Mouse (Mus musculus) MEL (cell line): ENCODE measurements at regions not wholly inside any gene's neighbourhood (a gene's known extent, or its start where the extent isn't known, plus 50 kb on each side); places are given as distances from the start of the nearest gene placed in this dataset.

Experiments used
- CTCF ChIP-seq, 3 experiments: IDR thresholded peaks in 2 of 3; conservative IDR thresholded peaks in 1 of 3; 2 replicates each; pipeline ENCODE4 v1.5.1; 2011 to 2012; ENCODE audit warnings: low read length in 3 of 3, low read depth in 2 of 3, mild to moderate bottlenecking in 2 of 3, improper control_type of control experiment in 1 of 3, inconsistent platforms in 1 of 3, mixed read lengths in 1 of 3, moderate library complexity in 1 of 3; ENCODE audit not compliant: control insufficient read depth in 1 of 3, insufficient read depth in 1 of 3, poor library complexity in 1 of 3, severe bottlenecking in 1 of 3
- MAX ChIP-seq: IDR thresholded peaks from 2 replicates; pipeline ENCODE4 v1.6.1; 2011; ENCODE audit warnings: low read length, improper control_type of control experiment
- MYC ChIP-seq: IDR thresholded peaks from 2 replicates; pipeline ENCODE4 v1.6.1; 2011; ENCODE audit warnings: low read depth, mild to moderate bottlenecking, low read length, improper control_type of control experiment, moderate library complexity
- POLR2A ChIP-seq, 2 experiments: IDR thresholded peaks; 2 replicates each; pipeline ENCODE4 v1.6.1; 2011 to 2012; ENCODE audit warnings: low read length in 2 of 2, mild to moderate bottlenecking in 2 of 2, control low read depth in 1 of 2, improper control_type of control experiment in 1 of 2, low read depth in 1 of 2, moderate library complexity in 1 of 2; ENCODE audit not compliant: control insufficient read depth in 1 of 2, insufficient read depth in 1 of 2, poor library complexity in 1 of 2
- SIN3A ChIP-seq: IDR thresholded peaks from 2 replicates; pipeline ENCODE4 v1.6.1; 2012; ENCODE audit warnings: low read length, improper control_type of control experiment, inconsistent platforms
- TAL1 ChIP-seq: IDR thresholded peaks from 2 replicates; pipeline ENCODE4 v1.6.1; 2012; ENCODE audit warnings: mild to moderate bottlenecking, inconsistent platforms, low read length, moderate library complexity, mixed read lengths
- TBP ChIP-seq: IDR thresholded peaks from 2 replicates; pipeline ENCODE4 v1.8.0; 2011; ENCODE audit warnings: low read depth, low read length, improper control_type of control experiment
- TCF12 ChIP-seq: IDR thresholded peaks from 2 replicates; pipeline ENCODE4 v1.6.1; 2014; ENCODE audit warnings: low read depth, mild to moderate bottlenecking, inconsistent platforms, low read length, improper control_type of control experiment, moderate library complexity
- ZKSCAN1 ChIP-seq: IDR thresholded peaks from 2 replicates; pipeline ENCODE4 v1.6.1; 2012; ENCODE audit warnings: low read depth, mild to moderate bottlenecking, inconsistent platforms, low read length, improper control_type of control experiment, moderate library complexity

- TF ChIP-seq TBP (no peak), CTCF (IDR thresholded peaks at IDR 0.05 in 2 of 3, conservative IDR thresholded peaks at IDR 0.05 in 1 of 3; ENCODE audit: control insufficient read depth in 1 of 3, insufficient read depth in 1 of 3, low read depth in 2 of 3, low read length in 3 of 3, poor library complexity in 1 of 3, severe bottlenecking in 1 of 3) (no peak), POLR2A (IDR thresholded peaks at IDR 0.05; ENCODE audit: control insufficient read depth in 1 of 2, insufficient read depth in 1 of 2, low read depth in 1 of 2, low read length in 2 of 2, poor library complexity in 1 of 2) (no peak), MAX (no peak), MYC (no peak), ZKSCAN1 (no peak), TCF12 (no peak), TAL1 (no peak), SIN3A (no peak)
Observed at GRCm38 (mm10) chr2:94772268-94772667, 334.3 kb upstream of the Api5 start.
